Mouse (Mus musculus): Measurements from ENCODE around the gene Gm26992. TPM values are rescaled to one million over a fixed set of nuclear protein-coding genes. Genes with fewer than 3 reads are reported as not detected.

The Gm26992 gene
- total and polyA plus RNA-seq, 2 experiments from 2014 or later: 0.48 TPM; not detected in 1

- DNase-seq: no peak
- Histone ChIP-seq H3K27me3 (ENCODE audit: insufficient read depth, low read length) (no peaks in the 10 kb centered on the region), H3K4me1 (ENCODE audit: insufficient read depth) (0 out of 2 replicates have a peak, but pooled peaks cover 4% of the 10 kb centered on the region), H3K27ac (ENCODE audit: low read depth, low read length) (no peak overlapping the region), H3K9ac (no peak overlapping the region), H3K4me3 (ENCODE audit: low read depth, low read length) (no peak overlapping the region), H3K4me2 (ENCODE audit: low read depth) (no peak overlapping the region), H3K9me3 (ENCODE audit: low read length) (no peaks in the 10 kb centered on the region), H3K36me3 (ENCODE audit: insufficient read depth) (no peaks in the 10 kb centered on the region; the same call in none of the 2 replicates)
- 97% methylated on average over 2 of the region's 2 CpGs for WGBS
- no peak for TF ChIP-seq CTCF (IDR thresholded peaks at IDR 0.05; ENCODE audit: low read depth)
- ATAC-seq: no peak
Measured at GRCm38 (mm10) chrX:103500137-103500536, 78.3 kb downstream of the Gm26992 start.

- Histone ChIP-seq H3K4me2 (ENCODE audit: low read depth) (no peak overlapping the region), H3K27me3 (ENCODE audit: insufficient read depth, low read length) (no peaks in the 10 kb centered on the region), H3K27ac (ENCODE audit: low read depth, low read length) (no peak overlapping the region), H3K9ac (no peak overlapping the region), H3K9me3 (ENCODE audit: low read length) (no peaks in the 10 kb centered on the region), H3K4me1 (ENCODE audit: insufficient read depth) (no peaks in the 10 kb centered on the region), H3K4me3 (ENCODE audit: low read depth, low read length) (no peak overlapping the region), H3K36me3 (ENCODE audit: insufficient read depth) (peaks cover 3% of the 10 kb centered on the region; the same call in 1 of the 2 replicates)
- TF ChIP-seq CTCF (IDR thresholded peaks at IDR 0.05; ENCODE audit: low read depth): no peak
- no peak for ATAC-seq
- no peak for DNase-seq
- WGBS: 91% methylated on average over 4 of the region's 4 CpGs
Measured at GRCm38 (mm10) chrX:103508218-103508617, 86.4 kb downstream of the Gm26992 start.

GRCm38 (mm10) chrX:103509168-103510019, 87.6 kb downstream of the Gm26992 start:
- Histone ChIP-seq H3K4me2 (ENCODE audit: low read depth) (no peak overlapping the region), H3K9ac (no peak overlapping the region), H3K4me3 (ENCODE audit: low read depth, low read length) (no peak overlapping the region), H3K9me3 (ENCODE audit: low read length) (no peaks in the 10 kb centered on the region), H3K36me3 (ENCODE audit: insufficient read depth) (peaks cover 3% of the 10 kb centered on the region; the same call in 1 of the 2 replicates), H3K27me3 (ENCODE audit: insufficient read depth, low read length) (no peaks in the 10 kb centered on the region), H3K4me1 (ENCODE audit: insufficient read depth) (no peaks in the 10 kb centered on the region), H3K27ac (ENCODE audit: low read depth, low read length) (no peak overlapping the region)
- no peak for DNase-seq
- 84% methylated on average over 8 of the region's 8 CpGs for WGBS
- ATAC-seq: no peak
- no peak for TF ChIP-seq CTCF (IDR thresholded peaks at IDR 0.05; ENCODE audit: low read depth)

- H3K4me2 ChIP-seq (ENCODE audit: low read depth): no peak overlapping the region
- TF ChIP-seq CTCF (IDR thresholded peaks at IDR 0.05; ENCODE audit: low read depth): no peak
- H3K27ac ChIP-seq (ENCODE audit: low read depth, low read length): no peak overlapping the region
- no peaks in the 10 kb centered on the region for H3K9me3 ChIP-seq (ENCODE audit: low read length)
- H3K9ac ChIP-seq: no peak overlapping the region
- no peaks in the 10 kb centered on the region for H3K27me3 ChIP-seq (ENCODE audit: insufficient read depth, low read length)
- H3K4me1 ChIP-seq (ENCODE audit: insufficient read depth): no peaks in the 10 kb centered on the region
- no peak overlapping the region for H3K4me3 ChIP-seq (ENCODE audit: low read depth, low read length)
- WGBS: 70% methylated on average over 4 of the region's 4 CpGs
- no peak for ATAC-seq
- DNase-seq: no peak
- H3K36me3 ChIP-seq (ENCODE audit: insufficient read depth): no peaks in the 10 kb centered on the region
Measured at GRCm38 (mm10) chrX:103514782-103515181, 93.0 kb downstream of the Gm26992 start.

- no peaks in the 10 kb centered on the region for H3K9me3 ChIP-seq (ENCODE audit: low read length)
- WGBS: 87% methylated on average over 1 of the region's 1 CpGs
- H3K4me2 ChIP-seq (ENCODE audit: low read depth): no peak overlapping the region
- no peaks in the 10 kb centered on the region for H3K36me3 ChIP-seq (ENCODE audit: insufficient read depth)
- no peak for ATAC-seq
- no peak for TF ChIP-seq CTCF (IDR thresholded peaks at IDR 0.05; ENCODE audit: low read depth)
- H3K27me3 ChIP-seq (ENCODE audit: insufficient read depth, low read length): no peaks in the 10 kb centered on the region
- H3K9ac ChIP-seq: no peak overlapping the region
- no peaks in the 10 kb centered on the region for H3K4me1 ChIP-seq (ENCODE audit: insufficient read depth)
- no peak overlapping the region for H3K4me3 ChIP-seq (ENCODE audit: low read depth, low read length)
- DNase-seq: no peak
- H3K27ac ChIP-seq (ENCODE audit: low read depth, low read length): no peak overlapping the region
Measured at GRCm38 (mm10) chrX:103515346-103515745, 93.5 kb downstream of the Gm26992 start.

GRCm38 (mm10) chrX:103518798-103519197, 97.0 kb downstream of the Gm26992 start:
- no peak overlapping the region for H3K4me3 ChIP-seq (ENCODE audit: low read depth, low read length)
- ATAC-seq (no peak), DNase-seq (no peak)
- H3K36me3 ChIP-seq (ENCODE audit: insufficient read depth): no peaks in the 10 kb centered on the region
- H3K9me3 ChIP-seq (ENCODE audit: low read length): no peaks in the 10 kb centered on the region
- H3K9ac ChIP-seq: no peak overlapping the region
- H3K4me1 ChIP-seq (ENCODE audit: insufficient read depth): no peaks in the 10 kb centered on the region
- no peak overlapping the region for H3K27ac ChIP-seq (ENCODE audit: low read depth, low read length)
- no peak for TF ChIP-seq CTCF (IDR thresholded peaks at IDR 0.05; ENCODE audit: low read depth)
- no peaks in the 10 kb centered on the region for H3K27me3 ChIP-seq (ENCODE audit: insufficient read depth, low read length)
- WGBS: 92% methylated on average over 2 of the region's 2 CpGs
- no peak overlapping the region for H3K4me2 ChIP-seq (ENCODE audit: low read depth)

- no peak overlapping the region for H3K9ac ChIP-seq
- H3K4me1 ChIP-seq (ENCODE audit: insufficient read depth): no peaks in the 10 kb centered on the region
- no peaks in the 10 kb centered on the region for H3K36me3 ChIP-seq (ENCODE audit: insufficient read depth)
- 89% methylated on average over 3 of the region's 3 CpGs for WGBS
- no peak for DNase-seq
- H3K27ac ChIP-seq (ENCODE audit: low read depth, low read length): no peak overlapping the region
- ATAC-seq: no peak
- H3K4me3 ChIP-seq (ENCODE audit: low read depth, low read length): no peak overlapping the region
- TF ChIP-seq CTCF (IDR thresholded peaks at IDR 0.05; ENCODE audit: low read depth): no peak
- no peaks in the 10 kb centered on the region for H3K27me3 ChIP-seq (ENCODE audit: insufficient read depth, low read length)
- H3K9me3 ChIP-seq (ENCODE audit: low read length): no peaks in the 10 kb centered on the region
- H3K4me2 ChIP-seq (ENCODE audit: low read depth): no peak overlapping the region
Measured at GRCm38 (mm10) chrX:103519547-103519946, 97.7 kb downstream of the Gm26992 start.

Data from forebrain, postnatal 0 days (tissue).